Comparison of ENCODE assay signal across 7 mouse cellular contexts in genomic region chr1:191312513-191312941, GRCm38 (mm10). TPM values are rescaled to one million over a fixed set of nuclear protein-coding genes. Genes with fewer than 3 reads are reported as not detected.
A peak's percentile ranks its signal among the peaks of the same experiment; 100 is the strongest.
DNase-seq lines count a peak whose midpoint lies in the region; ATAC-seq lines count a peak whose summit lies in the region.

No protein-coding gene starts in this region.

- H3K27ac ChIP-seq in embryonic facial prominence, embryonic 11.5 days (replicated peaks; ENCODE audit: low read depth, low read length), result no peak overlapping the region
- H3K27ac ChIP-seq in limb, embryonic 13.5 days, result no peak overlapping the region
- no peak overlapping the region for H3K27ac ChIP-seq in midbrain, embryonic 15.5 days

- WGBS in embryonic facial prominence, embryonic 11.5 days, result 1% methylated on average over 14 of the region's 14 CpGs
- WGBS in limb, embryonic 13.5 days, result under 1% methylated on average over 14 of the region's 14 CpGs
- 1% methylated on average over 14 of the region's 14 CpGs for WGBS in midbrain, embryonic 15.5 days

- no peaks in the 10 kb centered on the region for H3K36me3 ChIP-seq in embryonic facial prominence, embryonic 11.5 days (replicated peaks; ENCODE audit: control insufficient read depth, insufficient read depth, low read depth, low read length)
- H3K36me3 ChIP-seq in limb, embryonic 13.5 days, result peaks cover 16% of the 10 kb centered on the region
- no peaks in the 10 kb centered on the region for H3K36me3 ChIP-seq in midbrain, embryonic 15.5 days (replicated peaks)

- H3K9me3 ChIP-seq in embryonic facial prominence, embryonic 11.5 days (replicated peaks; ENCODE audit: control insufficient read depth, low read length), result no peaks in the 10 kb centered on the region
- no peaks in the 10 kb centered on the region for H3K9me3 ChIP-seq in limb, embryonic 13.5 days
- no peaks in the 10 kb centered on the region for H3K9me3 ChIP-seq in midbrain, embryonic 15.5 days

- H3K9ac ChIP-seq in embryonic facial prominence, embryonic 11.5 days (replicated peaks; ENCODE audit: low read length), result peak overlapping the region; percentile 67
- peak overlapping the region; percentile 74 for H3K9ac ChIP-seq in limb, embryonic 13.5 days
- peak overlapping the region; percentile 37; the same call in 1 of the 2 replicates for H3K9ac ChIP-seq in midbrain, embryonic 15.5 days

- no peaks in the 10 kb centered on the region for H3K27me3 ChIP-seq in embryonic facial prominence, embryonic 11.5 days (ENCODE audit: control insufficient read depth, insufficient read depth, low read length)
- no peaks in the 10 kb centered on the region for H3K27me3 ChIP-seq in limb, embryonic 13.5 days
- H3K27me3 ChIP-seq in midbrain, embryonic 15.5 days (replicated peaks), result no peaks in the 10 kb centered on the region

- H3K4me1 ChIP-seq in embryonic facial prominence, embryonic 11.5 days (ENCODE audit: control insufficient read depth, insufficient read depth, low read length), result no peaks in the 10 kb centered on the region
- peaks cover 5% of the 10 kb centered on the region for H3K4me1 ChIP-seq in limb, embryonic 13.5 days
- H3K4me1 ChIP-seq in midbrain, embryonic 15.5 days, result peaks cover 12% of the 10 kb centered on the region

- peak overlapping the region; percentile 34 for H3K4me2 ChIP-seq in embryonic facial prominence, embryonic 11.5 days (ENCODE audit: low read depth, low read length)
- H3K4me2 ChIP-seq in limb, embryonic 13.5 days (replicated peaks), result peak overlapping the region; percentile 66
- peak overlapping the region; percentile 53 for H3K4me2 ChIP-seq in midbrain, embryonic 15.5 days

- peak overlapping the region; percentile 49 for H3K4me3 ChIP-seq in embryonic facial prominence, embryonic 11.5 days (ENCODE audit: low read depth, low read length)
- peak overlapping the region; percentile 62 for H3K4me3 ChIP-seq in limb, embryonic 13.5 days
- H3K4me3 ChIP-seq in midbrain, embryonic 15.5 days, result peak overlapping the region; percentile 46

- peak; percentile 85 for ATAC-seq in embryonic facial prominence, embryonic 11.5 days (replicated peaks; ENCODE audit: insufficient number of reproducible peaks, low FRiP score, low TSS enrichment, low read depth)
- peak; percentile 90 for ATAC-seq in limb, embryonic 13.5 days (ENCODE audit: low FRiP score, low read depth)
- peak; percentile 81 for ATAC-seq in midbrain, embryonic 15.5 days (replicated peaks)

- peak; percentile 91 for DNase-seq in adrenal gland, postnatal 10 days
- peak; percentile 91 for DNase-seq in embryonic facial prominence, embryonic 11.5 days (ENCODE audit: low spot score)
- DNase-seq in heart, adult 11 months, result peak; percentile 99
- peak; percentile 93 for DNase-seq in kidney, adult 18-20 months
- DNase-seq in spleen, adult 18-20 months, result peak; percentile 69 to 83

RNA-seq across cellular contexts. Expression of gene Nenf, which starts 5.5 kb away (rescaled TPM):
- 10 to 100 TPM; 97.5 to 97.6 TPM for total RNA-seq in adrenal gland, postnatal 10 days (2021)
- 74.3 and 77.8 TPM in 2 replicates for polyA plus RNA-seq in embryonic facial prominence, embryonic 11.5 days (2014; fragmentation: Nextera tagmentation; extraction: Ambion mirVana)
- 96.0 and 97.8 TPM in 2 replicates for polyA plus RNA-seq in limb, embryonic 13.5 days (2015; fragmentation: Nextera tagmentation; extraction: Ambion mirVana)
- polyA plus RNA-seq in midbrain, embryonic 15.5 days (2015; fragmentation: Nextera tagmentation; extraction: Ambion mirVana), result 111 and 123 TPM in 2 replicates

RNA-seq across cellular contexts. Expression of gene Tmem206, which starts 13.2 kb away (rescaled TPM):
- total RNA-seq in adrenal gland, postnatal 10 days (2021), result 1 to 10 TPM; 5.8 to 6.7 TPM
- polyA plus RNA-seq in embryonic facial prominence, embryonic 11.5 days (2014; fragmentation: Nextera tagmentation; extraction: Ambion mirVana), result 29.6 and 30.8 TPM in 2 replicates
- polyA plus RNA-seq in limb, embryonic 13.5 days (2015; fragmentation: Nextera tagmentation; extraction: Ambion mirVana), result 20.7 and 21.5 TPM in 2 replicates
- polyA plus RNA-seq in midbrain, embryonic 15.5 days (2015; fragmentation: Nextera tagmentation; extraction: Ambion mirVana), result 43.2 and 44.5 TPM in 2 replicates
